Mouse (Mus musculus): ENCODE measurements around the gene Ston2.

DNA sequence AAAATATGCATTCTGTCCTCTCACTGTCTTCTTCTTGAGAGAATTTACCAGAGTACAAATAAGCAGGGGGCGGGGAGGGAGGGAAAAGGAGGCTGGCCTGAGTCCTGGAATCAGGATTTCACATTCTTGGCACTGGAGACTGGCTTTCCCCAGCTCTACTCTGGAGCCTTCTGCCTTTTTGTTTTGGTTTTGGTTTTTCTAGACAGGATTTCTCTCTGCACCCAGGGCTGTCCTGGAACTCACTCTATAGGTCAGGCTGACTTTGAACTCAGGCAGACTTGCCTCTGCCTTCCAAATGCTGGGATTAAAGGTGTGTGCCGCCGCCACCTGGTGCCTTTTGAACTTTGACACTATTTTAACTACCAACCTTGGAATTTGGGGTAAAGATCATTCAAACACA is 149.8 kb downstream of the Ston2 start:
- TF ChIP-seq CTCF (IDR thresholded peaks at IDR 0.05; ENCODE audit: control insufficient read depth, insufficient read depth, low read length) (no peak), POLR2A (IDR thresholded peaks at IDR 0.05; ENCODE audit: borderline replicate concordance, control insufficient read depth, low read depth, low read length) (no peak)

Measured in bone marrow, adult 2 months (tissue).